ENCODE assay signal across 8 mouse cellular contexts in the genomic region with DNA sequence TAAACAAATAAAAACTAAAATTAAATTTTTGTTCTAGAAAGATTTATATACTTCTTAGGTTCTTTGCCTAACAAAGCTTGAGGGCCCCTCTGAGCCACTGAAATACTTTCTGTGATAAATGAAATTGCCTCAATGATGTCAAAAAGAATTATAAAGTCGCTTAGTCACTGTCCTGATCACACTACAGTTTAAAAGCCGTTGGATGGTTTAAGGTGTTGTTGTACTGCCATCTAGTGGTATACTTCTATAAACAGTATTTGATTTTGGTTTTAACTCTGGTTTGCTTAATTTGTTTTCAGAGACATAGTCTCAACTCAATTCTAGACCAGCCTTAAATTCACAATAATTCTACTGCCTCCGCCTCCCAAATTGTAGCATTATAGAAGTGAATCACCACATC.
DNase-seq lines count a peak whose midpoint lies in the region; ATAC-seq and TF ChIP-seq lines count a peak whose summit lies in the region.

No protein-coding gene starts in this region.

- peak; percentile 79 for TF ChIP-seq CTCF in kidney, postnatal 0 days (IDR thresholded peaks at IDR 0.05; ENCODE audit: low read depth)
- TF ChIP-seq CTCF in CH12.LX (conservative IDR thresholded peaks at IDR 0.05 in 1 of 2, IDR thresholded peaks at IDR 0.05 in 1 of 2; ENCODE audit: low read depth in 2 of 2, low read length in 2 of 2), result peak in 1 of 2 experiments; percentile 80; a peak in 2 of 4 replicates
- peak; percentile 16; the same call in 1 of the 2 replicates for TF ChIP-seq CTCF in brain, embryonic 14.5 days (IDR thresholded peaks at IDR 0.05; ENCODE audit: borderline replicate concordance, extremely low read depth, insufficient read depth, insufficient read length)

- ATAC-seq in kidney, postnatal 0 days (replicated peaks; ENCODE audit: low FRiP score, low read depth), result no peak
- 0 out of 2 replicates have a peak, but pooled peaks have one; percentile 40 for ATAC-seq in megakaryocyte, adult 5-6 weeks (ENCODE audit: poor library complexity, severe bottlenecking)

- WGBS in kidney, postnatal 0 days, result 15% methylated on average over 3 of the region's 3 CpGs

- H3K4me3 ChIP-seq in kidney, postnatal 0 days (replicated peaks; ENCODE audit: low read depth, low read length), result no peak overlapping the region
- H3K4me3 ChIP-seq in CH12.LX (replicated peaks in 1 of 3; ENCODE audit: low read depth in 2 of 3, low read length in 2 of 3, poor library complexity in 1 of 3), result no peak overlapping the region

- TF ChIP-seq EP300 in CH12.LX (IDR thresholded peaks at IDR 0.05; ENCODE audit: low read length), result no peak

- no peaks in the 10 kb centered on the region for H3K9me3 ChIP-seq in kidney, postnatal 0 days (replicated peaks; ENCODE audit: low read length)
- H3K9me3 ChIP-seq in CH12.LX (replicated peaks; ENCODE audit: low read length), result no peaks in the 10 kb centered on the region

- H3K4me1 ChIP-seq in kidney, postnatal 0 days (replicated peaks; ENCODE audit: insufficient read depth, low read length), result no peaks in the 10 kb centered on the region
- H3K4me1 ChIP-seq in CH12.LX (ENCODE audit: control insufficient read depth in 1 of 2, insufficient read depth in 2 of 2), result peaks cover 4 to 18% of the 10 kb centered on the region in 2 experiments

- no peak overlapping the region for H3K4me2 ChIP-seq in kidney, postnatal 0 days (ENCODE audit: low read length)
- no peak overlapping the region for H3K4me2 ChIP-seq in CH12.LX (ENCODE audit: insufficient read depth, low read depth, poor library complexity, severe bottlenecking)

- dilution Hi-C loops in CH12.LX (cut with MboI; ENCODE audit: extremely low pct_ligation_motif_present, extremely low pct_unique_long_range_greater_than_20kb, low sequenced_read_pairs), result no loop called here

- in situ Hi-C loops in CH12.LX (cut with MboI; ENCODE audit: low pct_ligation_motif_present, low pct_unique_long_range_greater_than_20kb, low sequenced_read_pairs), result loop anchor here (5.0 kb wide), 1 partner anchor 33 kb away; no protein-coding TSS in a partner anchor

- DNase-seq in kidney, postnatal 0 days (ENCODE audit: low spot score), result peak; percentile 92
- no peak for DNase-seq in kidney, adult 11 months
- DNase-seq in CH12.LX (ENCODE audit: extremely low read depth), result peak; percentile 67
- DNase-seq in brain, embryonic 14.5 days (ENCODE audit: low read depth), result peak; percentile 78
- DNase-seq in right cerebral cortex, postnatal 10 days (ENCODE audit: low spot score in 2 of 2), result no peak
- DNase-seq in thymus, postnatal 14 days, result no peak
- DNase-seq in layer of hippocampus, postnatal 36 days, result no peak

- no peaks in the 10 kb centered on the region for H3K27me3 ChIP-seq in kidney, postnatal 0 days (ENCODE audit: insufficient read depth, low read length)
- H3K27me3 ChIP-seq in CH12.LX (replicated peaks), result no peaks in the 10 kb centered on the region

- no peaks in the 10 kb centered on the region for H3K36me3 ChIP-seq in kidney, postnatal 0 days (ENCODE audit: insufficient read depth, low read length)
- no peaks in the 10 kb centered on the region for H3K36me3 ChIP-seq in CH12.LX (replicated peaks in 1 of 2; ENCODE audit: control insufficient read depth in 1 of 2, insufficient read depth in 1 of 2, low read length in 1 of 2)

- no peak overlapping the region for H3K9ac ChIP-seq in kidney, postnatal 0 days (ENCODE audit: low read depth, low read length)
- no peak overlapping the region for H3K9ac ChIP-seq in CH12.LX (ENCODE audit: insufficient read depth, low read depth)

- TF ChIP-seq RAD21 in CH12.LX (IDR thresholded peaks at IDR 0.05; ENCODE audit: low read depth, low read length), result peak; percentile 95

- no peak for TF ChIP-seq POLR2A in CH12.LX (IDR thresholded peaks at IDR 0.05; ENCODE audit: low read depth, low read length)
- TF ChIP-seq POLR2A in brain, embryonic 14.5 days (IDR thresholded peaks at IDR 0.05; ENCODE audit: borderline replicate concordance, extremely low read depth, insufficient read depth, insufficient read length, poor library complexity, severe bottlenecking), result no peak

- H3K27ac ChIP-seq in kidney, postnatal 0 days, result no peak overlapping the region
- H3K27ac ChIP-seq in CH12.LX (ENCODE audit: insufficient read depth, low read depth), result no peak overlapping the region

- no peaks in the 10 kb centered on the region for H3K79me2 ChIP-seq in CH12.LX (replicated peaks; ENCODE audit: control insufficient read depth, extremely low read depth, insufficient read depth, poor library complexity, severe bottlenecking)

TF ChIP-seq in CH12.LX, 34 proteins besides CTCF, POLR2A, EP300 and RAD21:
- TF ChIP-seq ZC3H11A (IDR thresholded peaks at IDR 0.05; ENCODE audit: low read depth, low read length) (peak; percentile 50), ZKSCAN1 (IDR thresholded peaks at IDR 0.05; ENCODE audit: borderline replicate concordance, low read depth, low read length) (no peak), ZMIZ1 (IDR thresholded peaks at IDR 0.05; ENCODE audit: low read depth, low read length) (no peak), SMC3 (IDR thresholded peaks at IDR 0.05; ENCODE audit: low read depth, low read length) (peak; percentile 78), KAT2A (IDR thresholded peaks at IDR 0.05; ENCODE audit: insufficient replicate concordance, low read length) (no peak), ELF1 (IDR thresholded peaks at IDR 0.05; ENCODE audit: low read depth, low read length) (no peak), MAZ (IDR thresholded peaks at IDR 0.05; ENCODE audit: low read depth, low read length) (no peak), USF1 (IDR thresholded peaks at IDR 0.05; ENCODE audit: low read depth, low read length) (no peak), JUN (IDR thresholded peaks at IDR 0.05; ENCODE audit: insufficient read depth, low read depth, low read length) (no peak), ZNF384 (IDR thresholded peaks at IDR 0.05; ENCODE audit: low read depth, low read length) (no peak), MAFK (IDR thresholded peaks at IDR 0.05; ENCODE audit: insufficient replicate concordance, low read length) (peak; percentile 54; the same call in 1 of the 2 replicates), JUND (conservative IDR thresholded peaks at IDR 0.05; ENCODE audit: low read depth, low read length) (no peak)

Comparison
In these comparisons a context has a peak if more than half of its experiments do, and no peak if none do; other contexts are left out.
1. DNase-seq: peak in kidney, postnatal 0 days (single experiment), CH12.LX (single experiment) and brain, embryonic 14.5 days (single experiment); none in kidney, adult 11 months (single experiment), right cerebral cortex, postnatal 10 days (0 of 2), thymus, postnatal 14 days (single experiment) and layer of hippocampus, postnatal 36 days (0 of 2).